Mouse (Mus musculus) olfactory bulb, adult 2 months (tissue): Measurements from ENCODE around the gene Dcaf11.

Experiments
- CTCF ChIP-seq: fragments of 200-500 bp; IDR thresholded peaks from 2 replicates; pipeline ENCODE4 v1.5.1; 2012; ENCODE audit warnings: low read depth, mild to moderate bottlenecking, low read length, moderate library complexity; ENCODE audit not compliant: insufficient read depth
- POLR2A ChIP-seq: fragments of 200-500 bp; IDR thresholded peaks from 2 replicates; pipeline ENCODE4 v1.6.1; 2012; ENCODE audit warnings: mild to moderate bottlenecking, low read depth, low read length, moderate library complexity; ENCODE audit not compliant: insufficient read depth

- TF ChIP-seq CTCF = no peak
- TF ChIP-seq POLR2A = peak; percentile 47; the same call in 1 of the 2 replicates
Observed at GRCm38 (mm10) chr14:55577871-55578667, 18.3 kb downstream of the Dcaf11 start, which contains the start of gene Psme1.
